In genomic region chr6:4544554-4544953, GRCm38 (mm10) we compare ENCODE assay signal across 8 mouse cellular contexts. TPM values are rescaled to one million over a fixed set of nuclear protein-coding genes. Genes with fewer than 3 reads are reported as not detected.
DNase-seq lines count a peak whose midpoint lies in the region; ATAC-seq and TF ChIP-seq lines count a peak whose summit lies in the region.

No protein-coding gene starts in this region.

- no peak for ATAC-seq in heart, embryonic 11.5 days (replicated peaks; ENCODE audit: insufficient number of reproducible peaks, low FRiP score, low TSS enrichment)
- ATAC-seq in liver, embryonic 11.5 days (replicated peaks; ENCODE audit: low FRiP score): peak; percentile 47; the same call in 1 of the 2 replicates
- no peak for ATAC-seq in stomach, postnatal 0 days (ENCODE audit: low FRiP score, low TSS enrichment)

- TF ChIP-seq CTCF in embryonic fibroblast, embryonic 13.5 days (IDR thresholded peaks at IDR 0.05; ENCODE audit: borderline replicate concordance, insufficient read depth, low read length): peak; percentile 25; the same call in 1 of the 2 replicates
- TF ChIP-seq CTCF in stomach, postnatal 0 days (IDR thresholded peaks at IDR 0.05; ENCODE audit: low read depth): peak; percentile 72

- H3K36me3 ChIP-seq in heart, embryonic 11.5 days (ENCODE audit: control insufficient read depth, insufficient read depth, low read length): no peaks in the 10 kb centered on the region
- 0 out of 2 replicates have a peak, but pooled peaks cover 2% of the 10 kb centered on the region for H3K36me3 ChIP-seq in liver, embryonic 11.5 days (ENCODE audit: control insufficient read depth, insufficient read depth, low read length)
- no peaks in the 10 kb centered on the region; the same call in 1 of the 2 replicates for H3K36me3 ChIP-seq in stomach, postnatal 0 days (ENCODE audit: control insufficient read depth, insufficient read depth, low read length)

- no peak overlapping the region for H3K4me2 ChIP-seq in heart, embryonic 11.5 days
- no peak overlapping the region for H3K4me2 ChIP-seq in liver, embryonic 11.5 days
- H3K4me2 ChIP-seq in stomach, postnatal 0 days (replicated peaks; ENCODE audit: low read depth): no peak overlapping the region

- no peaks in the 10 kb centered on the region for H3K4me1 ChIP-seq in heart, embryonic 11.5 days (ENCODE audit: control insufficient read depth, insufficient read depth, low read length)
- H3K4me1 ChIP-seq in embryonic fibroblast, embryonic 13.5 days (ENCODE audit: control insufficient read depth, insufficient read depth, low read length): no peaks in the 10 kb centered on the region
- H3K4me1 ChIP-seq in liver, embryonic 11.5 days (replicated peaks; ENCODE audit: control insufficient read depth, insufficient read depth, low read length): no peaks in the 10 kb centered on the region
- no peaks in the 10 kb centered on the region for H3K4me1 ChIP-seq in stomach, postnatal 0 days (replicated peaks; ENCODE audit: control insufficient read depth, insufficient read depth)

- WGBS in heart, embryonic 11.5 days (ENCODE audit: insufficient replicate concordance): 44% methylated on average over 6 of the region's 6 CpGs
- 45% methylated on average over 6 of the region's 6 CpGs for WGBS in liver, embryonic 11.5 days
- WGBS in stomach, postnatal 0 days: 53% methylated on average over 6 of the region's 6 CpGs

- no peaks in the 10 kb centered on the region for H3K27me3 ChIP-seq in heart, embryonic 11.5 days (ENCODE audit: control insufficient read depth, insufficient read depth, low read length)
- no peaks in the 10 kb centered on the region for H3K27me3 ChIP-seq in liver, embryonic 11.5 days (replicated peaks; ENCODE audit: control insufficient read depth, insufficient read depth, low read length)
- H3K27me3 ChIP-seq in stomach, postnatal 0 days (ENCODE audit: control insufficient read depth, insufficient read depth, low read length): no peaks in the 10 kb centered on the region

- no peak overlapping the region for H3K9ac ChIP-seq in heart, embryonic 11.5 days (ENCODE audit: low read depth, low read length)
- no peak overlapping the region for H3K9ac ChIP-seq in liver, embryonic 11.5 days (ENCODE audit: low read depth, low read length)
- no peak overlapping the region for H3K9ac ChIP-seq in stomach, postnatal 0 days (ENCODE audit: low read length)

- DNase-seq in heart, adult 8-10 months (ENCODE audit: low spot score): peak; percentile 19
- peak; percentile 39 to 52 for DNase-seq in B cell, adult 2 months
- DNase-seq in adipocyte (ENCODE audit: low spot score): peak; percentile 48
- DNase-seq in liver, embryonic 11.5 days (ENCODE audit: low spot score): no peak
- DNase-seq in stomach, postnatal 0 days (ENCODE audit: low spot score): peak; percentile 46
- DNase-seq in frontal cortex, postnatal 14 days (ENCODE audit: low spot score in 2 of 2): no peak

- H3K4me3 ChIP-seq in heart, embryonic 11.5 days (ENCODE audit: low read depth, low read length): no peak overlapping the region
- no peak overlapping the region for H3K4me3 ChIP-seq in embryonic fibroblast, embryonic 13.5 days (ENCODE audit: insufficient read depth, low read length)
- H3K4me3 ChIP-seq in liver, embryonic 11.5 days (ENCODE audit: low read depth, low read length): no peak overlapping the region
- H3K4me3 ChIP-seq in stomach, postnatal 0 days (ENCODE audit: low read depth, low read length): no peak overlapping the region

- H3K9me3 ChIP-seq in heart, embryonic 11.5 days (replicated peaks; ENCODE audit: control insufficient read depth, low read length): no peaks in the 10 kb centered on the region
- no peaks in the 10 kb centered on the region for H3K9me3 ChIP-seq in liver, embryonic 11.5 days (ENCODE audit: control insufficient read depth, low read length)
- H3K9me3 ChIP-seq in stomach, postnatal 0 days (ENCODE audit: control insufficient read depth, low read length): no peaks in the 10 kb centered on the region

- no peak for TF ChIP-seq POLR2A in embryonic fibroblast, embryonic 13.5 days (IDR thresholded peaks at IDR 0.05; ENCODE audit: low read depth, low read length)

- H3K27ac ChIP-seq in heart, embryonic 11.5 days (ENCODE audit: low read depth, low read length): no peak overlapping the region
- no peak overlapping the region for H3K27ac ChIP-seq in embryonic fibroblast, embryonic 13.5 days (ENCODE audit: insufficient read depth, low read length)
- H3K27ac ChIP-seq in liver, embryonic 11.5 days (ENCODE audit: low read depth, low read length): no peak overlapping the region
- no peak overlapping the region for H3K27ac ChIP-seq in stomach, postnatal 0 days (replicated peaks)

- TF ChIP-seq EP300 in stomach, postnatal 0 days (optimal IDR thresholded peaks at IDR 0.05): no peak

RNA-seq across cellular contexts. Expression of gene Col1a2, which starts 39.9 kb away (rescaled TPM):
- total RNA-seq in heart, adult 8-10 months (2022): 10 to 100 TPM; 37.7 to 60.4 (median 58.0) TPM
- 113 and 141 TPM in 2 replicates for polyA plus RNA-seq in heart, embryonic 11.5 days (2014; fragmentation: Nextera tagmentation; extraction: Ambion mirVana)
- polyA plus RNA-seq in embryonic fibroblast, embryonic 13.5 days (2011; ENCODE audit: insufficient read length, low read depth, missing spikeins): 3,465 and 4,838 TPM in 2 replicates
- 144 and 156 TPM in 2 replicates for polyA plus RNA-seq in liver, embryonic 11.5 days (2014; fragmentation: Nextera tagmentation; extraction: Ambion mirVana)
- 488 and 504 TPM in 2 replicates for polyA plus RNA-seq in stomach, postnatal 0 days (2015; fragmentation: Nextera tagmentation; extraction: Ambion mirVana)

RNA-seq across cellular contexts. Expression of gene Casd1, which starts 56.1 kb away (rescaled TPM):
- total RNA-seq in heart, adult 8-10 months (2022): 10 to 100 TPM; 19.4 to 21.6 (median 20.5) TPM
- 30.2 and 37.2 TPM in 2 replicates for polyA plus RNA-seq in heart, embryonic 11.5 days (2014; fragmentation: Nextera tagmentation; extraction: Ambion mirVana)
- 16.0 and 18.8 TPM in 2 replicates for polyA plus RNA-seq in embryonic fibroblast, embryonic 13.5 days (2011; ENCODE audit: insufficient read length, low read depth, missing spikeins)
- polyA plus RNA-seq in liver, embryonic 11.5 days (2014; fragmentation: Nextera tagmentation; extraction: Ambion mirVana): 29.4 and 29.8 TPM in 2 replicates
- polyA plus RNA-seq in stomach, postnatal 0 days (2015; fragmentation: Nextera tagmentation; extraction: Ambion mirVana): 9.5 and 9.7 TPM in 2 replicates

Comparison
In these comparisons a context has a peak if more than half of its experiments do, and no peak if none do; other contexts are left out.
1. DNase-seq: peak in heart, adult 8-10 months (single experiment), B cell, adult 2 months (2 of 2), adipocyte (single experiment) and stomach, postnatal 0 days (single experiment); none in liver, embryonic 11.5 days (single experiment) and frontal cortex, postnatal 14 days (0 of 2).